In the genomic region with DNA sequence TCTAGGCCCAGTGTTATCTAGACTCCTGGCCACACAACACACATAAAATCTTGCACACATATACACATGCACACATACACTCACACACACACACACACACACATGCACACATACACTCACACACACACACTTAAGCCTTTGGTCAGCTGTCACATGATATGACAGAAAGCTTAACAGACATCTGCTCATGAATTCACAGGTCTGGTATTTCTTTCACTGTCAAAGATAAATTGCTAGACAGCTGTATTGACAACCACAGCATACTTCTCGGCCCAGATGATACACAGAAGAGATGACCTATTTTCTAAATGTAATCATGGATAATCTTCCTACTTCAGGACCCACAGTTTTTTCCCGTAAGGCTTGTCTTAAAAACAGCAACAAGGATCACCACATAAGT, we compare ENCODE assay signal across 22 mouse cellular contexts. TPM values are rescaled to one million over a fixed set of nuclear protein-coding genes. Genes with fewer than 3 reads are reported as not detected.
DNase-seq lines count a peak whose midpoint lies in the region; ATAC-seq and TF ChIP-seq lines count a peak whose summit lies in the region.
"Had no signal": no experiment of that assay in that cellular context is flagged by ENCODE, and none has a peak within 500 bp of the region (broad histone marks: within the 10 kb centered on the region; RNA-seq: fewer than 3 reads in every experiment).

No protein-coding gene starts in this region.

- H3K9me3 ChIP-seq in limb, embryonic 14.5 days (ENCODE audit: control insufficient read depth, low read length): no peaks in the 10 kb centered on the region
- H3K9me3 ChIP-seq in limb, embryonic 10.5 days (replicated peaks): no peaks in the 10 kb centered on the region
- H3K9me3 ChIP-seq in hindbrain, embryonic 16.5 days (ENCODE audit: control insufficient read depth, low read length): no peaks in the 10 kb centered on the region
- H3K9me3 ChIP-seq: embryonic facial prominence, embryonic 12.5 days; forebrain, embryonic 13.5 days; G1E; heart, embryonic 15.5 days; hindbrain, embryonic 13.5 days; intestine, embryonic 15.5 days had no signal

- TF ChIP-seq POLR2A in limb, embryonic 14.5 days (IDR thresholded peaks at IDR 0.05; ENCODE audit: borderline replicate concordance, extremely low read depth, insufficient read depth, insufficient read length): no peak
- TF ChIP-seq POLR2A in brain, embryonic 14.5 days (IDR thresholded peaks at IDR 0.05; ENCODE audit: borderline replicate concordance, extremely low read depth, insufficient read depth, insufficient read length, poor library complexity, severe bottlenecking): no peak

- H3K4me2 ChIP-seq in limb, embryonic 14.5 days (replicated peaks; ENCODE audit: low read depth, low read length, severe bottlenecking): no peak overlapping the region
- no peak overlapping the region for H3K4me2 ChIP-seq in hindbrain, embryonic 16.5 days (ENCODE audit: low read length)
- H3K4me2 ChIP-seq: embryonic facial prominence, embryonic 12.5 days; forebrain, embryonic 13.5 days; heart, embryonic 15.5 days; hindbrain, embryonic 13.5 days; intestine, embryonic 15.5 days had no signal

- WGBS in limb, embryonic 14.5 days: 73% methylated on average over 2 of the region's 2 CpGs
- WGBS in limb, embryonic 10.5 days: 88% methylated on average over 2 of the region's 2 CpGs
- 74% methylated on average over 2 of the region's 2 CpGs for WGBS in hindbrain, embryonic 16.5 days

- DNase-seq in limb, embryonic 14.5 days (ENCODE audit: low spot score): peak; percentile 22
- DNase-seq in limb, embryonic 10.5 days (ENCODE audit: low spot score): no peak
- peak; percentile 7 for DNase-seq in brain, embryonic 14.5 days (ENCODE audit: low read depth)
- DNase-seq in retina, embryonic 14.5 days (ENCODE audit: low spot score): peak; percentile 22
- DNase-seq in spleen, postnatal 10 days (ENCODE audit: low spot score in 2 of 2): no peak
- DNase-seq in cerebellum, adult 8-10 months: no peak
- DNase-seq: adrenal gland, postnatal 14 days; cerebellum, adult 18-20 months; cerebellum, postnatal 10 days; embryo, embryonic 11 days; forebrain, postnatal 0 days; gastrocnemius, postnatal 36 days; heart, adult 11 months; heart, postnatal 14 days had no signal

- no peaks in the 10 kb centered on the region for H3K4me1 ChIP-seq in limb, embryonic 14.5 days (ENCODE audit: control insufficient read depth, insufficient read depth, low read length)
- no peaks in the 10 kb centered on the region for H3K4me1 ChIP-seq in limb, embryonic 10.5 days
- H3K4me1 ChIP-seq in hindbrain, embryonic 16.5 days (ENCODE audit: control insufficient read depth, insufficient read depth, low read depth, low read length): no peaks in the 10 kb centered on the region
- H3K4me1 ChIP-seq: embryonic facial prominence, embryonic 12.5 days; forebrain, embryonic 13.5 days; hindbrain, embryonic 13.5 days; intestine, embryonic 15.5 days had no signal

- H3K36me3 ChIP-seq in limb, embryonic 14.5 days (ENCODE audit: control insufficient read depth, insufficient read depth, low read length): no peaks in the 10 kb centered on the region
- H3K36me3 ChIP-seq in limb, embryonic 10.5 days: no peaks in the 10 kb centered on the region
- no peaks in the 10 kb centered on the region for H3K36me3 ChIP-seq in hindbrain, embryonic 16.5 days (ENCODE audit: control insufficient read depth, insufficient read depth, low read length)
- H3K36me3 ChIP-seq: embryonic facial prominence, embryonic 12.5 days; G1E; heart, embryonic 15.5 days; intestine, embryonic 15.5 days had no signal

- 0 out of 2 replicates have a peak, but pooled peaks have one; percentile 26 for ATAC-seq in limb, embryonic 14.5 days (ENCODE audit: low FRiP score, low read depth)
- no peak for ATAC-seq in hindbrain, embryonic 16.5 days
- ATAC-seq: CD4-positive, CD25-positive, alpha-beta regulatory T cell, adult 4 months; forebrain, embryonic 13.5 days; forebrain, postnatal 0 days; intestine, embryonic 15.5 days had no signal

- no peak overlapping the region for H3K27ac ChIP-seq in limb, embryonic 14.5 days (replicated peaks; ENCODE audit: low read depth, low read length)
- no peak overlapping the region for H3K27ac ChIP-seq in limb, embryonic 10.5 days
- no peak overlapping the region for H3K27ac ChIP-seq in hindbrain, embryonic 16.5 days (ENCODE audit: low read depth, low read length)
- H3K27ac ChIP-seq: embryonic facial prominence, embryonic 12.5 days; forebrain, embryonic 13.5 days; heart, embryonic 15.5 days; hindbrain, embryonic 13.5 days; intestine, embryonic 15.5 days had no signal

- no peaks in the 10 kb centered on the region for H3K27me3 ChIP-seq in limb, embryonic 14.5 days (ENCODE audit: control insufficient read depth, insufficient read depth, low read length)
- no peaks in the 10 kb centered on the region for H3K27me3 ChIP-seq in limb, embryonic 10.5 days (ENCODE audit: low read depth, poor library complexity, severe bottlenecking)
- H3K27me3 ChIP-seq in hindbrain, embryonic 16.5 days (replicated peaks; ENCODE audit: control insufficient read depth, insufficient read depth, low read length): no peaks in the 10 kb centered on the region
- H3K27me3 ChIP-seq: embryonic facial prominence, embryonic 12.5 days; forebrain, embryonic 13.5 days; heart, embryonic 15.5 days; hindbrain, embryonic 13.5 days; intestine, embryonic 15.5 days had no signal

- no peak for TF ChIP-seq CTCF in brain, embryonic 14.5 days (IDR thresholded peaks at IDR 0.05; ENCODE audit: borderline replicate concordance, extremely low read depth, insufficient read depth, insufficient read length)

- no peak overlapping the region for H3K9ac ChIP-seq in limb, embryonic 14.5 days (ENCODE audit: low read depth, low read length, severe bottlenecking)
- H3K9ac ChIP-seq in hindbrain, embryonic 16.5 days (ENCODE audit: low read depth, low read length): no peak overlapping the region
- H3K9ac ChIP-seq: embryonic facial prominence, embryonic 12.5 days; forebrain, embryonic 13.5 days; forebrain, postnatal 0 days; heart, embryonic 15.5 days; hindbrain, embryonic 13.5 days; intestine, embryonic 15.5 days had no signal

- no peak overlapping the region for H3K4me3 ChIP-seq in limb, embryonic 14.5 days (replicated peaks; ENCODE audit: low read length)
- H3K4me3 ChIP-seq in limb, embryonic 10.5 days: no peak overlapping the region
- no peak overlapping the region for H3K4me3 ChIP-seq in hindbrain, embryonic 16.5 days (ENCODE audit: low read length)
- H3K4me3 ChIP-seq: embryonic facial prominence, embryonic 12.5 days; forebrain, embryonic 13.5 days; heart, embryonic 15.5 days; hindbrain, embryonic 13.5 days; intestine, embryonic 15.5 days had no signal

RNA-seq across cellular contexts. Expression of a gene that starts 51.4 kb away (rescaled TPM):
- polyA plus RNA-seq in limb, embryonic 14.5 days (2012; rRNA removed): 73.8 and 74.1 TPM in 2 replicates
- polyA plus RNA-seq in limb, embryonic 14.5 days (2014; fragmentation: Nextera tagmentation; extraction: Ambion mirVana): 75.3 and 81.6 TPM in 2 replicates
- 4.4 and 6.7 TPM in 2 replicates for polyA plus RNA-seq in limb, embryonic 10.5 days (2016; fragmentation: Nextera tagmentation; extraction: Ambion mirVana)
- polyA plus RNA-seq in brain, embryonic 14.5 days (2012; rRNA removed): 13.0 and 14.8 TPM in 2 replicates
- polyA plus RNA-seq in hindbrain, embryonic 16.5 days (2015; fragmentation: Nextera tagmentation; extraction: Ambion mirVana): 19.7 and 27.2 TPM in 2 replicates
- polyA plus RNA-seq: CD4-positive, CD25-positive, alpha-beta regulatory T cell, adult 4 months; G1E had no signal

Comparison
In these comparisons a context has a peak if more than half of its experiments do, and no peak if none do; other contexts are left out.
1. DNase-seq: peak in limb, embryonic 14.5 days (single experiment), brain, embryonic 14.5 days (single experiment) and retina, embryonic 14.5 days (single experiment); none in limb, embryonic 10.5 days (single experiment), spleen, postnatal 10 days (0 of 2) and cerebellum, adult 8-10 months (single experiment).